Mouse (Mus musculus) hindbrain, embryonic 14.5 days (tissue): Measurements from ENCODE around the gene Cyp4a29. TPM values are rescaled to one million over a fixed set of nuclear protein-coding genes. Genes with fewer than 3 reads are reported as not detected.
A peak's percentile ranks its signal among the peaks of the same experiment; 100 is the strongest.
"Not testable (repeated sequence)": the region's sequence is repeated elsewhere in the genome, so short reads cannot be mapped to it uniquely, and the experiment has no call there.

Source experiments
- ATAC-seq: fragments of 200-750 bp; cut with Nextera tagmentation; 2 replicates; pipeline ENCODE4 v1.8.0; 2017; ENCODE audit warnings: moderate number of reproducible peaks, mild to moderate bottlenecking, moderate TSS enrichment, moderate library complexity; ENCODE audit not compliant: low FRiP score
- DNase-seq: peaks from one replicate; pipeline ENCODE4 v3.0.0-alpha.2; 2015; ENCODE audit warnings: low spot score
- H3K27ac ChIP-seq: fragments of 300-500 bp; sonication (generic); 2 replicates; pipeline ENCODE4 v1.5.1; 2014; ENCODE audit warnings: mild to moderate bottlenecking, moderate library complexity
- H3K27me3 ChIP-seq: fragments of 300-500 bp; sonication (generic); 2 replicates; pipeline ENCODE4 v1.6.1; 2014; ENCODE audit warnings: mild to moderate bottlenecking, low read length, mixed read lengths; ENCODE audit not compliant: control insufficient read depth, insufficient read depth
- H3K36me3 ChIP-seq: fragments of 300-500 bp; sonication (generic); replicated peaks from 2 replicates; pipeline ENCODE4 v1.6.1; 2014; ENCODE audit not compliant: control insufficient read depth, insufficient read depth
- H3K4me1 ChIP-seq: fragments of 300-500 bp; sonication (generic); replicated peaks from 2 replicates; pipeline ENCODE4 v1.6.1; 2014; ENCODE audit warnings: antibody characterized with exemption, low read length, mixed read lengths; ENCODE audit not compliant: control insufficient read depth, insufficient read depth
- H3K4me2 ChIP-seq: fragments of 300-500 bp; sonication (generic); replicated peaks from 2 replicates; pipeline ENCODE4 v1.6.1; 2014; ENCODE audit warnings: mild to moderate bottlenecking, moderate library complexity
- H3K4me3 ChIP-seq: fragments of 300-500 bp; sonication (generic); replicated peaks from 2 replicates; pipeline ENCODE4 v1.5.1; 2014; ENCODE audit warnings: mild to moderate bottlenecking, low read length
- H3K9ac ChIP-seq: fragments of 300-500 bp; sonication (generic); 2 replicates; pipeline ENCODE4 v1.6.1; 2014
- H3K9me3 ChIP-seq: fragments of 300-500 bp; sonication (generic); 2 replicates; pipeline ENCODE4 v1.6.1; 2016; ENCODE audit warnings: low read length; ENCODE audit not compliant: control insufficient read depth
- WGBS: fragments of 180-500 bp; shearing (Covaris S2); extraction: QIAGEN DNeasy Blood & Tissue Kit; methylation state at CpG from one replicate; pipeline ENCODE4 v1.1.7; 2014; 5-methylcytosine and 5-hydroxymethylcytosine counted together
- polyA plus RNA-seq: library from polyadenylated mRNA; unstranded; fragments of >200 nt; fragmentation: Nextera tagmentation; extraction: Ambion mirVana; gene quantifications from 2 replicates; pipeline ENCODE4 v1.2.1, GENCODE M21; 2014

Cyp4a29 gene
- polyA plus RNA-seq: not detected in 2 replicates

- H3K4me1 ChIP-seq: no peaks in the 10 kb centered on the region
- H3K27ac ChIP-seq: no peak within 1 kb of the TSS
- no peak within 1 kb of the TSS for H3K4me2 ChIP-seq
- no peak for ATAC-seq
- DNase-seq: no peak
- H3K9me3 ChIP-seq: no peaks in the 10 kb centered on the region
- H3K27me3 ChIP-seq: no peaks in the 10 kb centered on the region
- H3K36me3 ChIP-seq: no peaks in the 10 kb centered on the region
- WGBS: 85% methylated on average over 3 of the region's 3 CpGs
- no peak within 1 kb of the TSS for H3K4me3 ChIP-seq
- H3K9ac ChIP-seq: no peak within 1 kb of the TSS
Measured at GRCm38 (mm10) chr4:115241784-115242183, at the start of gene Cyp4a29. Gene Cyp4a29, plus strand, starts transcription at chr4:115242084.

GRCm38 (mm10) chr4:115232901-115233300 is 9.0 kb upstream of the Cyp4a29 start:
- H3K4me3 ChIP-seq, DNase-seq, H3K4me2 ChIP-seq, H3K9ac ChIP-seq, H3K9me3 ChIP-seq, H3K27me3 ChIP-seq, H3K4me1 ChIP-seq, H3K36me3 ChIP-seq, H3K27ac ChIP-seq, ATAC-seq: not testable (repeated sequence)
- 86% methylated on average over 2 of the region's 2 CpGs for WGBS

- H3K4me3 ChIP-seq: no peak overlapping the region
- H3K4me2 ChIP-seq: no peak overlapping the region
- 62% methylated on average over 1 of the region's 1 CpGs for WGBS
- no peak overlapping the region for H3K9ac ChIP-seq
- H3K27me3 ChIP-seq: no peaks in the 10 kb centered on the region
- DNase-seq (no peak), ATAC-seq (no peak)
- H3K36me3 ChIP-seq: no peaks in the 10 kb centered on the region
- H3K4me1 ChIP-seq: no peaks in the 10 kb centered on the region
- no peaks in the 10 kb centered on the region for H3K9me3 ChIP-seq
- H3K27ac ChIP-seq: no peak overlapping the region
Measured at GRCm38 (mm10) chr4:115236462-115237096, 5.3 kb upstream of the Cyp4a29 start.

- H3K4me3 ChIP-seq, H3K36me3 ChIP-seq, H3K27me3 ChIP-seq, H3K9me3 ChIP-seq, H3K4me2 ChIP-seq, H3K4me1 ChIP-seq, ATAC-seq, H3K27ac ChIP-seq, H3K9ac ChIP-seq, DNase-seq: not testable (repeated sequence)
- WGBS: 85% methylated on average over 3 of the region's 4 CpGs
Measured at GRCm38 (mm10) chr4:115264687-115265569, 23.0 kb downstream of the Cyp4a29 start.

- H3K4me2 ChIP-seq, H3K27me3 ChIP-seq, H3K4me1 ChIP-seq, H3K27ac ChIP-seq, H3K36me3 ChIP-seq, ATAC-seq, H3K9me3 ChIP-seq, H3K9ac ChIP-seq, DNase-seq, H3K4me3 ChIP-seq: not testable (repeated sequence)
- WGBS: 82% methylated on average over 2 of the region's 3 CpGs
Measured at GRCm38 (mm10) chr4:115278215-115278982, 36.5 kb downstream of the Cyp4a29 start.

- no peak overlapping the region for H3K4me3 ChIP-seq
- 0 out of 2 replicates have a peak overlapping the region, but pooled peaks have one; percentile 52 for H3K9ac ChIP-seq
- H3K36me3 ChIP-seq: no peaks in the 10 kb centered on the region
- no peaks in the 10 kb centered on the region for H3K9me3 ChIP-seq
- ATAC-seq (no peak), DNase-seq (no peak)
- no peak overlapping the region for H3K27ac ChIP-seq
- no peaks in the 10 kb centered on the region for H3K4me1 ChIP-seq
- no peaks in the 10 kb centered on the region for H3K27me3 ChIP-seq
- peak overlapping the region; percentile 59 for H3K4me2 ChIP-seq
Measured at GRCm38 (mm10) chr4:115280342-115280741, 38.5 kb downstream of the Cyp4a29 start.

DNA sequence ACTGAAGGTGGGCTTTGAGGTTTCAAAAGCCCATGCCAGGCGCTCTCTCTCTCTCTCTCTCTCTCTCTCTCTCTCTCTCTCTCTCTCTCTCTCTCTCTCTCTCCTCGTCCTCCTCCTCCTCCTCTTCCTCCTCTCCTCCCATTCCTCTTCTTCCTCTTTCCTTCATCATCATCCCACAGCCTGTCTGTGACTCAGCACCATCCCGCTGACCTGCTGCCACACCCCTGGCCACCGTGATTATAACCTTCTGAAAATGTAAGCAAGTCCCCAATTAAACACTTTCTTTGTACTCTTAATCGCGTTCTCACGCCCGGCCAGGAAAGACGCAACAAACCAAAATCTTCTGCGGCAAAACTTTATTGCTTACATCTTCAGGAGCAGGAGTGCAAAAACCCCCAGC is 38.9 kb downstream of the Cyp4a29 start:
- not testable (repeated sequence) for H3K27ac ChIP-seq, DNase-seq, H3K27me3 ChIP-seq, ATAC-seq, H3K4me1 ChIP-seq, H3K9me3 ChIP-seq, H3K36me3 ChIP-seq
- H3K4me3 ChIP-seq: peak overlapping the region; percentile 36
- 13% methylated on average over 10 of the region's 10 CpGs for WGBS
- peak overlapping the region; percentile 59 for H3K4me2 ChIP-seq
- H3K9ac ChIP-seq: peak overlapping the region; percentile 52; the same call in 1 of the 2 replicates

DNA sequence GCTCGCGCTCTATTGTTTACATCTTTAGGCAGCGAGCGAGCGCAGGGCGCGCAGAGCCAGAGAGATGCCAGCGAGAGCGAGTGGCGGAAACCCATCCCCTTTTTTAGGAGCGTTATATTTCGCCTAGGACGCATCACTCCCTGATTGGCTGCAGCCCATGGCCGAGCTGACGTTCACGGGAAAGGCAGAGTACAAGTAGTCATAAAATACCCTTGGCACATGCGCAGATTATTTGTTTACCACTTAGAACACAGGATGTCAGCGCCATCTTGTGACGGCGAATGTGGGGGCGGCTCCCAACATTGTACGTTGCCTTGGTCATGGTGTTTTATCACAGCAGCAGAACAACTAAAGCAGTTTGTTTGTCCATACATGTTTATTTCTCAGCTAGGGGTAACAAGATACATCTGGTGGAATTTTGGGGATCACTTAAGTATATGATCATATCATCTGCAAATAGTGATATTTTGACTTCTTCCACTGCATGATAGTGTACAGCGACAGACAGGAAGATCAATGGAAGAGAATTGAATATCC is 39.4 kb downstream of the Cyp4a29 start:
- not testable (repeated sequence) for H3K27ac ChIP-seq, H3K36me3 ChIP-seq, H3K27me3 ChIP-seq, H3K9me3 ChIP-seq, H3K4me1 ChIP-seq
- H3K9ac ChIP-seq: peak overlapping the region; percentile 52; the same call in 1 of the 2 replicates
- peak overlapping the region; percentile 59 for H3K4me2 ChIP-seq
- H3K4me3 ChIP-seq: peak overlapping the region; percentile 36
- DNase-seq (peak; percentile 47), ATAC-seq (peak; percentile 82; the same call in 1 of the 2 replicates)
- 10% methylated on average over 18 of the region's 23 CpGs for WGBS

DNA sequence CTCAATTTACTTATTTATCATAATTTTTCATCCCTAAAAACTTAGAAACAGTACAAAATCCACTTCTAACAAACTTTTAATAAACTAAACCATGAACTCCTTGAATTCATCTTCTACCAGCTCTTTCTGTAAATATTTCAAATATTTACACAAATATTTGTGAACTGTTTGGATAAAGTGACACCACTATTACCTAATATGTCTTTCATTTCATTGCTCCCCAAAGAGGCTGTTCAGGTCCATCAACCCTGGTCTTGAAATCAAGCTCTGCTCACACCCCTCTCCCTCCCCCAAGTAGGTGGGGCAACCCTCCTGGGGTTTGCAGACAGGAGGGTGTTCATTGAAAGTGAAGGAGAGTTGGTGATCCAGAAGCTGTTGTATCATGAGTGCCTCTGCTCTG is 56.9 kb downstream of the Cyp4a29 start, which contains the start of gene Cyp4a12a:
Gene Cyp4a12a, plus strand, starts transcription at position 301 of the 400 bp plus-strand sequence.
- not testable (repeated sequence) for DNase-seq, H3K9ac ChIP-seq, H3K4me3 ChIP-seq, H3K27ac ChIP-seq, H3K27me3 ChIP-seq, H3K9me3 ChIP-seq, H3K4me1 ChIP-seq, ATAC-seq, H3K36me3 ChIP-seq, H3K4me2 ChIP-seq
